Mouse (Mus musculus): ENCODE data around the gene Ffar3.
"Not testable (repeated sequence)": the region's sequence is repeated elsewhere in the genome, so short reads cannot be mapped to it uniquely, and the experiment has no call there.

Gene Ffar3

GRCm38 (mm10) chr7:30844676-30845297 is 11.2 kb downstream of the Ffar3 start:
- no peak for DNase-seq (ENCODE audit: low spot score in 2 of 2)

- no peak for DNase-seq (ENCODE audit: low spot score in 2 of 2)
These were observed 13.9 kb downstream of the Ffar3 start for GRCm38 (mm10) chr7:30842092-30842491.

GRCm38 (mm10) chr7:30841379-30841778 is 14.6 kb downstream of the Ffar3 start:
- DNase-seq (ENCODE audit: low spot score in 2 of 2), result no peak

DNA sequence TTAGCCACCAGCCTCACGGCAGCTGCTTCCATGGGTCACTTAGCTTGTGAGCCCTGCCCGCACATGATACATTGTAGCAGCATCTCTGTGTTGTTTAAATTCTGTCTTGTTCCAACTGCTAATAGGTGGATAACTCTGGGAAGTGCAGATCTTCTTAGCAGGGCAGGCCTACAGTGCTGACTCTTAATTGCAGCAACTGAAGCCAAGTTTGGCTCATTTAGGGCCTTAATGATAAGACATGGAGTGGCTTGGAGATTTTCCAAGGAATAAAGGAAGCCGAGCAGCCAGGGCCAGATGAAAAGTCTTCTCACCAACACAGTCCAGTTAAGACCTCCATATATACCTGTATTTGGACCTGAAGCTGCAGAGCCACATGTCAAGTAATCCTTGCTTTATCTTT is 15.7 kb downstream of the Ffar3 start:
- DNase-seq (ENCODE audit: low spot score in 2 of 2), result no peak

DNA sequence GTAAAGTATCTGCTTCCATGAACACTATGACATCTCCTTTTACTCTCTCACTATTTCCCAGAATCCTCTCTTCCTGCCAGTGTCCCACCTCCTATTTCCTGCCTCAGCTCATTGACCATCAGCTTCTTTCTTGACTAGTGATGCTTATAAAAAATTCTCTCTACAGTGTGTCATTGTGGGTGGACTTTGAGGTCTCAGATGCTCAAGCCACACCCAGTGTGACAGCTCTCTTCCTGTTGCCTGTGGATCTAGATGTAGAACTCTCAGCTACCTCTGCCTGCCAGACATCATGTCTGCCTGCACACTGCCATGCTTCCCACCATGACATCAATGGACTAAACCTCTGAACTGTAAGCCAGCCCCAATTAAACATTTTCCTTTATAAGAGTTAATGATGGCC is 18.7 kb downstream of the Ffar3 start:
- no peak for DNase-seq (ENCODE audit: low spot score in 2 of 2)

DNA sequence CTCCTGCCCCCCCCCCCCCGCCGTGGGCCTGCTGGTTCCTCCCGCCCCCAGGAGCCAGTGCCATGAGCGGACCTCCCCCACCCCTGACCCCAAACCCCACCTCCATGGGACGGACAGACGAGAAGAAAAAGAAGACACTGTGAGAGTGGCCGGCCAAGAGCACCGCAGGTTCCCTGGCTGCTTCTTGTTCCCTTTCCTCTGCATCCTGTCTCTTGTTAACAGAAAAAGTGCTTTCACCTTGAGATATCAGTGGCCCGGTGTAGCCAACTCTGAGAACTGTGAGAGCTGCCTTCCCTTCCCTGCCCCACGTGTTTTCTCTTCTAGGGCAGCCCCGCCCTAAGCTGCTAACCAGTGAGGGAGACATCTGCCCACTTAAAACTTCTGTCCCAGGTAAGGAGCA is 23.3 kb downstream of the Ffar3 start:
- not testable (repeated sequence) for DNase-seq (ENCODE audit: low spot score in 2 of 2)

DNA sequence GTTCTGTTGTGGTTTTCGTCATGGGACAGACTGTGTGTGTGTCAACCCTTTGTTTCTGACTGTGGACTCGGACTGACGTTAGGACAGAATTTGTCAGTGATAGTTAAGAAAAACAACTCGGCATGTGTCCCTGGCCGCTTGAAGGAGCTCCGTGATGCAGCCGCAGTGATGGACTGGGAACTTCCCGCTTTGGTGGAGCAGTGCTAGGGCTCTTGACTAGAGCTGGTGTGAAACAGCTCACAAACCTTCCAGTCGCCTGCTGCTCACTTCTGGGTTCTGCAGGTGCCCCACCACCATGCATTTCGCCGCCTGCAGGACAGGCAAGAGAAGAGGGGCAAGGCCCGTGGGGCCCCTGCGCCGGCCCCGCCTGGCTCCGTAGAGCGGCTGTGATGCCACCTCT is 23.7 kb downstream of the Ffar3 start:
- no peak for DNase-seq (ENCODE audit: low spot score in 2 of 2)

GRCm38 (mm10) chr7:30829428-30829827 is 26.6 kb downstream of the Ffar3 start:
- DNase-seq (ENCODE audit: low spot score in 2 of 2), result no peak

DNA sequence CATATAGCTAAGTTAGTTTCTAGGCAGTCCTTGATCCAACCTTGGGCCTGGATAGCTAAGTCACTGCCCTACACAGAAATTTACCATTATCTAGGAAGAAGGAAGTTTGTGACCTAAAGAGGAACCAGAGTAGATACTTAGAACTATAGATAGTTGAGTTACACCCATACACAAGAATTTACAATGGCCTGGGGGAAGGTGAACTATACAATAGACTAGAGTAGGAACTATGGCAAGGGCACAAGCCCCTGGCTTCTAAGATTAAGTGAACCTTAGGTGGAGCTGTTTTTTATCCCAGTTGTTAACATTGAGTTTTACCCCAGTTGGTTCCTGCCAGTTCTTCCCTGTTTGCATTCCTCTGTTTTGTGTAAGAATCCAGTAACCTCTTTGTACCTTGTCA is 27.1 kb downstream of the Ffar3 start:
- not testable (repeated sequence) for DNase-seq (ENCODE audit: low spot score in 2 of 2)

DNA sequence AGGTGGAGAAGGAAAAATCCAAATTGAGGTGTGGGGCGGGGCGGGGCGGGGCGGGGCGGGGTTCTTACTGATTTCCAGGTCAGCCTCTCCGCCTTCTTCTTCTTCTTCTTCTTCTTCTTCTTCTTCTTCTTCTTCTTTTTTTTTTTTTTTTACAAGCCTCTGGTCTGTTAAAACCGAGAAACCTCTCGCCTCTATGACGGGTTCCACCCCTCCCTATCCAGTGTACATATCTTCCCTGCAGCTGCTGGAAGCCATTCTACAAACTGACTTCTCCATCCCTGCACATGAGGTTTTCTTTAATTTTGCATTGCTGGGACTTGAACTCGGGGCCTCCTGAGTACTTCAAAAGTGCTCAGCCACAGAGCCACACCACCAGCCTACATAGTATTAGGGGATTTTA is 29.3 kb downstream of the Ffar3 start:
- no peak for DNase-seq (ENCODE audit: low spot score in 2 of 2)

DNA sequence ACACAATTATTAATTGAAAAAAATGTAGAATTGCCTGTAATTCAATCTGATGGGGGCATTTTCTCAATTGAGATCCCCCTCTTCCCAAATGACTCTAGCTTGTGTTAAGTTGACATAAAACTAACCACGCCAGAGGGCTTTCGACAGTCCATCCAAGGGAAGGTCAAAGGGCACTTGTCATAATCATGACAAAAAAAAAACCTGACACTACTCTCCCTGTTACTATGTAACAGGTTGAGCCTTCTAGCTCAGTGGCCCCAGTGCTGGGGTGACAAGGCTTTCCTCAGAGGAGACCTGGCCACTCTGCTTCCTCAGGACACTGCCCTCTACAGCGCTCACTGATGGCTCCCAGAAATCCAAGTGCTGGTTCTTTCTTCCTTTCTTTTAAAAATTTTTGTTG is 31.7 kb downstream of the Ffar3 start:
- no peak for DNase-seq (ENCODE audit: low spot score in 2 of 2)

DNA sequence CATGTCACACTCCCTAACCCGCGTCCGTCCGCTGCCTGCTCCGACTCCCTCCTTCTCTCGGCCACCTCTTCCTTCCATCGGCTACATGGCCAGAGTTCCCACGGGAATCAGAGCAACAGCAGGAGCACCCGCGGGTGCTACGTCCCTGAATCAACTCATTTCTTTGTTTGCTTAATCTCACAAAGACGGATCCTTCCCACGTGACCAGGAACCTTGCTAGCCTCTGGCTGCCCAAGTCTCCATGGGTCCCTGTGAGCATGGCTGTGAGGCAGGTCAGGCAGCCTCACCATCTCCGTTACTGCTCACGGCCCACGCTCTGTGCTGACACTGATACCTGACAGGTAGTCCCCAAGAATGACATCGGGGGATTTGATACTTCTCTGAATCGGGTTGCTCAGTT is 32.3 kb downstream of the Ffar3 start, which contains the start of gene Ffar2:
Ffar2 (minus strand) TSS at position 101 of the 400 bp plus-strand sequence.
- DNase-seq (ENCODE audit: low spot score in 2 of 2), result no peak

GRCm38 (mm10) chr7:30821532-30821931 is 34.4 kb downstream of the Ffar3 start:
- DNase-seq (ENCODE audit: low spot score in 2 of 2), result no peak

- DNase-seq (ENCODE audit: low spot score in 2 of 2), result no peak
These were observed 35.0 kb downstream of the Ffar3 start for GRCm38 (mm10) chr7:30820854-30821445.

- no peak for DNase-seq (ENCODE audit: low spot score in 2 of 2)
These were observed 35.8 kb downstream of the Ffar3 start for GRCm38 (mm10) chr7:30820131-30820530.

DNA sequence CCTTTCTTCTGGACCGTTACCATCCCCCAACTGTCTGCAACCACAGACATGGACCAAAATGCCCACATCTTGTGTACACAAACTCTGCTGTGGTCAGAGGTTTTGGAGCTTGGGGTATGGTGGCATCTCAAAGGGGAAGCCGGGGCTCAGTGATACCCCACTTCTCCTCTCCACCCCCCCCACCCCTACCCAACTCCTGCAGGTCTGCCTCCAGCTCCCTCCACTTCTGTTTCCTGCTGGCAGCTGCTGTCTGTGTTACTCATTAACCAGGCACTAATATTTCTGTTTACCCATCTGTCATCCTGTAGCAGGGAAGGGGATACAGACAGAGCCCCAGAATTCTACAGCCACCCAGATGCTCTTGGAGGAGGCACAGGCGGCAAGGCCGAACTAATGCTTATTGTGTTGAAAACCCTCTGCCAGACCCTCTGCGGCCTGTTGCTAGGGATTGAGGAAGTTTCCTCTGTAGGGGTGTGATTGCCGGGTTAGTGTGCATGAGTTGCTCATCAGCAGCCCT is 43.6 kb downstream of the Ffar3 start:
- DNase-seq (ENCODE audit: low spot score in 2 of 2), result peak in 1 of 2 experiments; percentile 24

- DNase-seq (ENCODE audit: low spot score in 2 of 2), result peak in 1 of 2 experiments; percentile 29
These were observed 44.2 kb downstream of the Ffar3 start for GRCm38 (mm10) chr7:30811757-30812290.

DNA sequence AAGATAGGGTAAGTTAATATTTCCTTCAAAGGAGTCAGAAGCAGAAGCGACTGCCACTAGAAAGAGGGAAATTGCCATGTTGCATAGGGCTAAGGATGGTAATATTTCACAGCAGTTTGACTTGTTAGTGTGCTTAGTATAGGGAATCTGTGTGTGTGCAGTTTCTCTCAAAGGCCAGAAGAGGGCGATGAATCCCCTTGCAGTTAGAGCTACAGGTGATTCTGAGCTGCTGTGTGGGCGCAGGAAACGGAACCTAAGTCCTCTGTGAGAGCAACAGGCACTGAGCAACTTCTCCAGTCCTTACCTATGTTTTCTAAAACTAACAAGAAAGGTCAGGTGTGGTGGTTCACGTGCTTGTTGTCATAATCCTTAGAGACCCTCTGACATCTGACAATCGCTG is 45.7 kb downstream of the Ffar3 start:
- no peak for DNase-seq (ENCODE audit: low spot score in 2 of 2)

DNA sequence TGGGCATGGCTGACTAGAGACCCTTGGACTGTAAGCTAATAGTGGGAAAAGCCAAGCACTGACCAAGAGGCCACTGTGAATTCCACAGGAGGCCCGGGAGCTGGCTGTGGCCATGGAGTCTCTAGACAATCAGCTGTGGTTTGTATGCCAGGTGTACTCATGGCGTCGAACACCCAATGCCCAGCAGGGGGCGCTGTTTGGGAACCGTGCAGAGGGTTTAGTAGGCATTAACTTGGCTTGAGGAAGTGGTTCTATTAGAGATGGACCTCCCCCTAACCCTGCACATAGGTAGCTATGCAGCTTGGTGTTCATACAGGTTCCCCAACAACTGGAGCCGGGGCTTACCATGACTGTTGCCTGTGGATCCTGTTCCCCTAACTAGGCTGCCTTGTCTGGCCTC is 50.1 kb downstream of the Ffar3 start:
- DNase-seq (ENCODE audit: low spot score in 2 of 2), result peak; percentile 68 to 93

All from spleen, postnatal 4 days (tissue).